Mouse (Mus musculus) gastrocnemius, adult 2 months (tissue): Measurements from ENCODE around the gene 2200002D01Rik. TPM values are rescaled to one million over a fixed set of nuclear protein-coding genes. Genes with fewer than 3 reads are reported as not detected.

Experiments
- DNase-seq: peaks from one replicate; pipeline ENCODE4 v3.0.0; 2022
- H3K27ac ChIP-seq: fragments of 200-600 bp; 2 replicates; pipeline ENCODE4 v1.8.1; 2022; ENCODE audit warnings: mild to moderate bottlenecking
- H3K4me3 ChIP-seq: fragments of 200-600 bp; 2 replicates; pipeline ENCODE4 v1.8.1; 2022; ENCODE audit warnings: mild to moderate bottlenecking, moderate library complexity
- CTCF ChIP-seq: fragments of 200-600 bp; IDR thresholded peaks from 2 replicates; pipeline ENCODE4 v1.8.1; 2022; ENCODE audit warnings: antibody characterized with exemption, mild to moderate bottlenecking, moderate library complexity
- intact Hi-C: fragments of 180-260 bp; cut with DNase I; formaldehyde crosslinking; loops from one replicate; pipeline ENCODE4 v1.15.1; 2025
- total RNA-seq, 2 experiments: library from RNA; stranded (reverse); gene quantifications; 2 replicates each; pipeline ENCODE4 v1.2.3; 2021

The 2200002D01Rik gene
- total RNA-seq, 2 experiments from 2014 or later: 0.64 to 0.81 TPM

GRCm38 (mm10) chr7:29288942-29289638 lies 40.8 kb upstream of the 2200002D01Rik start, which contains the start of gene Ppp1r14a:
Gene Ppp1r14a, plus strand, starts transcription at chr7:29289308.
- TF ChIP-seq CTCF: peak; percentile 98; the same call in 1 of the 2 replicates
- peak within 1 kb of the TSS; percentile 83 for H3K27ac ChIP-seq
- DNase-seq: peak; percentile 85
- peak within 1 kb of the TSS; percentile 80 for H3K4me3 ChIP-seq
- intact Hi-C loops: no loop called here

- no peak for DNase-seq
- Histone ChIP-seq H3K27ac (no peak overlapping the region), H3K4me3 (no peak overlapping the region)
- intact Hi-C loops: no loop called here
- TF ChIP-seq CTCF: no peak
Observed at GRCm38 (mm10) chr7:29288079-29288478, 39.8 kb upstream of the 2200002D01Rik start.

- Histone ChIP-seq H3K4me3 (no peak overlapping the region), H3K27ac (no peak overlapping the region)
- intact Hi-C loops: no loop called here
- TF ChIP-seq CTCF: no peak
- no peak for DNase-seq
Observed at GRCm38 (mm10) chr7:29287481-29287880, 39.2 kb upstream of the 2200002D01Rik start.

GRCm38 (mm10) chr7:29284523-29284922 lies 36.3 kb upstream of the 2200002D01Rik start:
- Histone ChIP-seq H3K4me3 (no peak overlapping the region), H3K27ac (no peak overlapping the region)
- intact Hi-C loops: no loop called here
- no peak for DNase-seq
- no peak for TF ChIP-seq CTCF

GRCm38 (mm10) chr7:29283876-29284275 lies 35.6 kb upstream of the 2200002D01Rik start:
- TF ChIP-seq CTCF: no peak
- Histone ChIP-seq H3K4me3 (no peak overlapping the region), H3K27ac (no peak overlapping the region)
- DNase-seq: no peak
- intact Hi-C loops: no loop called here

GRCm38 (mm10) chr7:29282074-29282554 lies 33.8 kb upstream of the 2200002D01Rik start:
- Histone ChIP-seq H3K27ac (peak overlapping the region; percentile 79; the same call in 1 of the 2 replicates), H3K4me3 (peak overlapping the region; percentile 86)
- intact Hi-C loops: no loop called here
- no peak for TF ChIP-seq CTCF
- no peak for DNase-seq

- peak; percentile 44 for TF ChIP-seq CTCF
- peak; percentile 62 for DNase-seq
- Histone ChIP-seq H3K4me3 (peak within 1 kb of the TSS; percentile 86), H3K27ac (peak within 1 kb of the TSS; percentile 79)
- intact Hi-C loops: no loop called here
Observed at GRCm38 (mm10) chr7:29281201-29282073, 33.2 kb upstream of the 2200002D01Rik start, which contains the start of gene Spint2. Gene Spint2, minus strand, starts transcription at chr7:29281912.

- TF ChIP-seq CTCF: no peak
- no peak for DNase-seq
- intact Hi-C loops: no loop called here
- Histone ChIP-seq H3K4me3 (peak overlapping the region; percentile 86), H3K27ac (peak overlapping the region; percentile 79)
Observed at GRCm38 (mm10) chr7:29280801-29281200, 32.5 kb upstream of the 2200002D01Rik start.

GRCm38 (mm10) chr7:29279924-29280323 lies 31.7 kb upstream of the 2200002D01Rik start:
- H3K4me3 ChIP-seq: no peak overlapping the region
- intact Hi-C loops: no loop called here
- TF ChIP-seq CTCF: no peak
- no peak for DNase-seq
- H3K27ac ChIP-seq: no peak overlapping the region

GRCm38 (mm10) chr7:29279261-29279660 lies 31.0 kb upstream of the 2200002D01Rik start:
- TF ChIP-seq CTCF: no peak
- H3K4me3 ChIP-seq: no peak overlapping the region
- no peak for DNase-seq
- intact Hi-C loops: no loop called here
- H3K27ac ChIP-seq: no peak overlapping the region

GRCm38 (mm10) chr7:29277510-29277909 lies 29.2 kb upstream of the 2200002D01Rik start:
- intact Hi-C loops: no loop called here
- no peak for DNase-seq
- no peak overlapping the region for H3K4me3 ChIP-seq
- H3K27ac ChIP-seq: peak overlapping the region; percentile 56; the same call in 1 of the 2 replicates
- TF ChIP-seq CTCF: no peak

- intact Hi-C loops: no loop called here
- Histone ChIP-seq H3K4me3 (no peak overlapping the region), H3K27ac (peak overlapping the region; percentile 56)
- DNase-seq: no peak
- no peak for TF ChIP-seq CTCF
Observed at GRCm38 (mm10) chr7:29276715-29277114, 28.4 kb upstream of the 2200002D01Rik start.
